Mouse (Mus musculus) forebrain, embryonic 10.5 days (tissue): ENCODE results near the gene Rhof. TPM values are rescaled to one million over a fixed set of nuclear protein-coding genes. Genes with fewer than 3 reads are reported as not detected.

Experiments
- DNase-seq: peaks from one replicate; pipeline ENCODE4 v3.0.0-alpha.2; 2017; ENCODE audit warnings: low spot score; ENCODE audit errors: extremely low spot score
- H3K27ac ChIP-seq: fragments of 300-500 bp; sonication (generic); 2 replicates; pipeline ENCODE4 v1.5.1; 2016; ENCODE audit warnings: mild to moderate bottlenecking
- H3K27me3 ChIP-seq: fragments of 300-500 bp; sonication (generic); 2 replicates; pipeline ENCODE4 v1.6.1; 2016; ENCODE audit warnings: mild to moderate bottlenecking; ENCODE audit not compliant: poor library complexity, severe bottlenecking
- H3K36me3 ChIP-seq: fragments of 300-500 bp; sonication (generic); replicated peaks from 2 replicates; pipeline ENCODE4 v1.6.1; 2016; ENCODE audit warnings: mild to moderate bottlenecking, moderate library complexity
- H3K4me1 ChIP-seq: fragments of 300-500 bp; sonication (generic); 2 replicates; pipeline ENCODE4 v1.6.1; 2016
- H3K4me3 ChIP-seq: fragments of 300-500 bp; sonication (generic); 2 replicates; pipeline ENCODE4 v1.5.1; 2016; ENCODE audit warnings: mild to moderate bottlenecking, moderate library complexity
- H3K9me3 ChIP-seq: fragments of 300-500 bp; sonication (generic); 2 replicates; pipeline ENCODE4 v1.6.1; 2016; ENCODE audit warnings: mild to moderate bottlenecking, moderate library complexity
- WGBS: fragments of 180-500 bp; shearing (Covaris S2); methylation state at CpG from one replicate; pipeline ENCODE4 v1.1.7; 2016; 5-methylcytosine and 5-hydroxymethylcytosine counted together
- polyA plus RNA-seq: library from polyadenylated mRNA; unstranded; fragments of >200 nt; fragmentation: Nextera tagmentation; extraction: Ambion mirVana; gene quantifications from 2 replicates; pipeline ENCODE4 v1.2.1, GENCODE M21; 2016

The Rhof gene
- polyA plus RNA-seq, 1 experiment from 2014 or later: 1.2 TPM

DNA sequence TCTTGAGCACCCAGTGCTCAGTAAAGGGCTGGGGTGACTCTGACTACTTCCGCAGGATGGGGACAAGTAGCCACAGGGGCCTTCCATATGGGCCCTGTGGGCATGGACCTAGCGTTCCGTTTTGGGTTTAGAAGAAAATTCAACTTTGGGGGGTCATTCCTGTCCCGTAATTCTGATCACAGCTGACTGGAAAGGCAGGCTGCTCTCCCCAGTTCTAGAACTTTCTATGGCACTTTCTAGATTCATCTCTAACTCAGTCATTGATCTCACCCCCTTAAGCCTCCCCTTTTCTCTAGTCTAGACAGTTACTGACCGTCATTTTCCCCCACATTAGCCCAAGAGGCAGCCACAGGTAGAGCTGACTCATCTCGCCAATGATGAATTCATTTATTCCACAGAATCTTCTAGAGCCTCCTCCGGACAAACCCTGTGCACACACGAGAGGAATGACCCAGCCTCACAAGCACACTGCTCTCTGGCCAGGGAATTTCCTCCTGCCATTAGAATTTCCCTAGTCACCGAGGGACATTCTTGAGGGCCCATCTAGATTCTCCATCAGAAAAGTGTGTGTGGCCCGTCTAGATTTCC is 3.2 kb downstream of the Rhof start:
- 89% methylated on average over 10 of the region's 10 CpGs for WGBS
- H3K27me3 ChIP-seq: peaks cover 20% of the 10 kb centered on the region
- H3K9me3 ChIP-seq: no peaks in the 10 kb centered on the region

DNA sequence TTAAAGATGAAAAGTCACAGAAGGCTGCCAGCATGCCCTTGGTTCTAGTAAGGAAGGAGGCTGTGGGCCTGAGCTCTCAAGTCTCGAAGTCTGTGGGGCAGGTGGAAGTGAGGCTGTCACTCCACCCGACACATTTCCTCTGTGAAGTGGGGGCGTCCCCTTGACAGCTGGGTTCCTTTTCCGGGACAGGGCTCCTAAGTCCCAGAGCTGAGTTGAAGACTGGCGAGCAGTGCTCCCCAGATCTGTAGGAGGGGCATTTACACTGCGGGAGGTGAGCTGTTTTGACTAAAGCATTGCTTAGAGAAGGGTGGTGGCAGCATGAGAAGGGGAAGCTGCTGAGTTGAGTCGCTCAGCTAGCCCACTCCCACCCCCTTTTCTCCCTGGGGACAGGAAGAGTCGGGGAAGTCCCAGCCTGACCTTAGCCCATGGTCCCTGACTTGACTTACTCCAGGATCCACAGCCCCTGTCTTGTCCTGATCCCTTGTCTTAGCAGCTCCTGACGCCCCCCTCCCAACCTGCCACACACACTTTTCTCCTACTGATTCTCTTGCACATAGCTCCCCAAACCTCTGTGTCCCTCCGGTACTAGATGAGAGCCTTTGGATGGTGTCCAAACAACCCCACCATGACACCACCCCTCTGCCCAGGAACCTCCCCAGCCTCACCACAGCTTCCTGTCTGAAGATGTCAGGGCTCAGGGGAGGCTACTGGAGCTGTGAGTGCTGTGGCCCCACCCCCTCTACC is 3.9 kb downstream of the Rhof start:
- H3K4me3 ChIP-seq: no peak overlapping the region
- no peak for DNase-seq
- peaks cover 20% of the 10 kb centered on the region for H3K27me3 ChIP-seq
- WGBS: 60% methylated on average over 10 of the region's 10 CpGs
- H3K27ac ChIP-seq: no peak overlapping the region
- H3K9me3 ChIP-seq: no peaks in the 10 kb centered on the region
- peaks cover 45% of the 10 kb centered on the region for H3K36me3 ChIP-seq
- peaks cover 33% of the 10 kb centered on the region for H3K4me1 ChIP-seq

More for the DNA sequence above, 3.2 kb downstream of the Rhof start:
- H3K4me1 ChIP-seq: peaks cover 39% of the 10 kb centered on the region
- no peak overlapping the region for H3K27ac ChIP-seq
- H3K36me3 ChIP-seq: peaks cover 46% of the 10 kb centered on the region
- H3K4me3 ChIP-seq: no peak overlapping the region
- no peak for DNase-seq

DNA sequence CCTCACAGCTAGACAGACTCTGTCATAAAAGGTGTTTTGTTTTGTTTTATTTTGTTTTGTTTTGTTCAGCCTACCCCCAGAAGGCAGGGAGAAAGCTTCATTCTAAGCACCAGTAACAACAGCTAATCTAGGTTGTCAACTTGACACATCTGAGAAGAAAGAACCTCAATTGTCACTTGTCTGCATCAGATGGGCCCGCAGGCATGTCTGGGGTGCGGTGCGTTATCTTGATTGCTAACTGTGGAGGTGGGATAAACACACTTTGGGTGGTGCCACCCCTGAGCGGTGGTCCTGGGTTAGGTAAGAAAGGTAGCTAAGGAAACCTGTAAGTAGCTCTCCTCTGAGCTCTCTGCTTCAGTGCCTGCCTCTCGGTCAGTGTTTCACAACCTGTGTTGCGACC is 5.5 kb downstream of the Rhof start:
- peaks cover 59% of the 10 kb centered on the region for H3K36me3 ChIP-seq
- no peak for DNase-seq
- H3K9me3 ChIP-seq: 0 out of 2 replicates have a peak, but pooled peaks cover 3% of the 10 kb centered on the region
- peaks cover 20% of the 10 kb centered on the region for H3K27me3 ChIP-seq
- no peak overlapping the region for H3K27ac ChIP-seq
- peaks cover 17% of the 10 kb centered on the region for H3K4me1 ChIP-seq
- WGBS: 81% methylated on average over 6 of the region's 6 CpGs
- no peak overlapping the region for H3K4me3 ChIP-seq

DNA sequence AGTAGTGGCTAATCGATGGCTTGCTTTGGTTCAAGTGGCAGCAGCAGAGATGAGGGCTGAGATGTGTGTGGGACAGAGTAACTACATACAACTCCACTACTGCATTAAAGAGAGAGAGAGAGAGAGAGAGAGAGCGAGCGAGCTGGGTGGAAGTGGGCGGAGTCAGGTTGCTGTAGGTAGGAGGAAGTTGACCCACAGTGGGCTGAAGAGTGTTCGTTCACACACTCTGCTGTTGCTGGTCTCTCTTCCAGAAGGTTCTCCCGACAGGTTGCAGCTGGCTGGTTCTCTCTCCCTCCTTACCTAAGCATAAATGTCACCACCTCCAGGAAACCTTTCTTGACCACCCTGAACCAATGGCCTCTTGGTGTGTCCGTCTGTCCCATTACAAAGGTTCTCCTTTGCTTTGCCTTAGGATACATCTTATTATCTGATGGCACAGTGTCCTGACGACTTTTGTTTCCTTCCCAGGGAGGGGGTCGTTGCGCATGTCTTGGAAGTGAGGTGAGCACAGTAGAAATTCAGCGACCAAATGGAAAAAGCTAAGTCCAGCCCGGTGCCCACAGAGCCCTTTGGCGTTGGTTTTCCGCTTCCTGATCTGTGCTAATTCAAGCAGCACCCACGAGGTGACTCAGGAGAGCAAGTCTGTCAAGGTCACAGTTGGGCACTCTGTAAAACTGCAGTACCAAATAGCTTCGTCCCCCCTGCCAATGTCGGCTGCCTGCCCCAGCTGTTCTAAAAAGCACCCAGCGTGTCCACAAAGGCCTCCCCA is 6.7 kb downstream of the Rhof start:
- no peak overlapping the region for H3K4me3 ChIP-seq
- H3K4me1 ChIP-seq: peaks cover 13% of the 10 kb centered on the region
- 88% methylated on average over 18 of the region's 18 CpGs for WGBS
- H3K27ac ChIP-seq: no peak overlapping the region
- peaks cover 51% of the 10 kb centered on the region for H3K36me3 ChIP-seq
- H3K9me3 ChIP-seq: 0 out of 2 replicates have a peak, but pooled peaks cover 3% of the 10 kb centered on the region
- DNase-seq: no peak
- H3K27me3 ChIP-seq: peaks cover 8% of the 10 kb centered on the region

DNA sequence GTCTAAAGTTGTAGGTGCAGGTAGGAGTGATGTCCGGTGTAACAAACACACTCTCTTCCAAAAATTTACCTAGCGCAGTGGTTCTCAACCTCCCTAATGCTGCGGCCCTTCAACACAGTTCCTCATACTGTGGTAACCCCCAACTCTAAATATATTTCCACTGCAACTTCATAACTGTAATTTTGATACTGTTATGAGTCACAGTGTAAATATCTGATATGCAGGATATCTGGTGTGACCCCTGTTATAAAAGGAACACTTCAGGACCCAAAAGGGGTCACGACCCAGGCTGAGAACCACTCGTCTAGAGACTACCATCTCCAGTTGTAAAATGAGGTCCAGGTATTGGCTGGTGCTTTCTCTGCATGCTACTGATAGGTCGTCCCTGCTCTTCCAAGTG is 7.4 kb downstream of the Rhof start:
- Histone ChIP-seq H3K36me3 (peaks cover 44% of the 10 kb centered on the region), H3K27me3 (peaks cover under 1% of the 10 kb centered on the region), H3K27ac (no peak overlapping the region), H3K4me1 (peaks cover 20% of the 10 kb centered on the region), H3K4me3 (no peak overlapping the region), H3K9me3 (0 out of 2 replicates have a peak, but pooled peaks cover 3% of the 10 kb centered on the region)
- WGBS: 89% methylated on average over 6 of the region's 6 CpGs
- no peak for DNase-seq

DNA sequence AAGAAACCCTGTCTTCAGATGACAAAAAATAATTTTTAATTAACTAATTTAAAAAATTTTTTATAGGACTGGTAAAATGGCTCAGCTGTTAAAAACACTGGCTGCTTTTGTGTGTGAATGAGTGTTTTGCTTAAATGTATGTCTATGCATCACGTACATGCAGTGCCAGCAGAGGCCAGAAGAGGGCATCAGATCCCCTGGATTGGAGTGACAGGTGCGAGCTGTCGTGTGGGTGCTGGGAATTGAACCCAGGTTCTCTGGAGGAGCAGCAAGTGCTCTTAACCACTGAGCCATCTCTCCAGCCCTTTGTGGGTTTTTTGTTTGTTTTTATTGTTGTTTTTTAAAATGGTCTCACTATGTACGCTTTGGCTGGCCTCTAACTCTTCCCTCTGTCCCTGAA is 10.3 kb downstream of the Rhof start:
- peaks cover 21% of the 10 kb centered on the region for H3K4me1 ChIP-seq
- H3K27me3 ChIP-seq: no peaks in the 10 kb centered on the region
- DNase-seq: no peak
- WGBS: 89% methylated on average over 4 of the region's 4 CpGs
- peaks cover 33% of the 10 kb centered on the region for H3K36me3 ChIP-seq
- H3K4me3 ChIP-seq: no peak overlapping the region
- H3K27ac ChIP-seq: no peak overlapping the region
- H3K9me3 ChIP-seq: 0 out of 2 replicates have a peak, but pooled peaks cover 3% of the 10 kb centered on the region

DNA sequence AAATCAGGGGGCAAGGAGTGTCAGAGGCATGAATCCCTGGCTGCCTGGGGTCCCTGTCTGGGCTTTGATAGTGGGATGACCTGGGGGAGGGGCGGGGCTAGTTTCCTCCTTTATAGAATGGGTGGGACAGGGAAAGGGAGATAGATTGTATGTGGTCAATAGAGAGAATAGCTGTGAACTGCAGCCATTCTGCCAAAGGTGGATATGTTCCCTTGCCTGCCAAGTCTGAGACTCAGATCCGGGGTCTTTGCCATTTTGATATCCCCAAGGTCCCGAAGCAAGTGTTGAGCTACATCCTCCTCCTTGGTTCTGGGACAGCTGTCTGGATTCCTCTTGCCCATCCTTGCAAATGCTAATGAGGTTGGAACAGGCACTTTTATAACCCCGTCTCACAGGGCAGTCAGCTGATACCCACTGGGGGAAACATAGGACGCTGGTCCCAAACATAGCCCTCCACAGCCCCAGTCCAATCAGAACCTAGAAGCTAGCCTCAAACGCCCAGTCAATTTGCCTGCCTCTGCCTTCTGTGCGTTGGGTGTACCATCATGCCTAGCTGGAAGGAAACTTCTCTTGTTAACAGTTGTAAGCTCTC is 11.8 kb downstream of the Rhof start:
- WGBS: 79% methylated on average over 7 of the region's 7 CpGs
- Histone ChIP-seq H3K27me3 (no peaks in the 10 kb centered on the region), H3K9me3 (0 out of 2 replicates have a peak, but pooled peaks cover 3% of the 10 kb centered on the region), H3K27ac (no peak overlapping the region), H3K4me1 (peaks cover 18% of the 10 kb centered on the region), H3K36me3 (peaks cover 26% of the 10 kb centered on the region), H3K4me3 (no peak overlapping the region)
- no peak for DNase-seq

DNA sequence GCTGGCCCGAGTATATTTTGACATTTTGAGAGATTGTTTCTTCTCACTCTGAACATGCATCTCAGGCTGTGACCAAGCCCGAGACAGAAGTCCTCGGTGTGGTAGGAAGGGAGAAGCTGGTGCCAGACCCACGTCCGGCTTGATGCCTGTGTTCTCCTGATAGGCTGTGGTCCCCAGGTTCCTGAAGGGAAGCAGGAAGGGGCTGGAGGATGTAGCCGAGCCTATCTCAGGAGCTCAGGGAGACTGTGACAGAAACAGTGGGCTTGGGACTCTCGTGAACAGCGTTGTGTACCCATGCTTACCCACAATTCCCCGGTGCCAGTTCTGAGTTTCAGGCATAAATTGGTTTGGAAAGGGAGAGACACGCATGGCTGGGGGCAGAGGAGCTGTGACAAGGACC is 13.7 kb downstream of the Rhof start:
- Histone ChIP-seq H3K27ac (no peak overlapping the region), H3K36me3 (peaks cover 16% of the 10 kb centered on the region), H3K4me1 (peaks cover 25% of the 10 kb centered on the region), H3K4me3 (no peak overlapping the region), H3K9me3 (0 out of 2 replicates have a peak, but pooled peaks cover 3% of the 10 kb centered on the region), H3K27me3 (no peaks in the 10 kb centered on the region)
- DNase-seq: no peak
- WGBS: 89% methylated on average over 10 of the region's 10 CpGs

DNA sequence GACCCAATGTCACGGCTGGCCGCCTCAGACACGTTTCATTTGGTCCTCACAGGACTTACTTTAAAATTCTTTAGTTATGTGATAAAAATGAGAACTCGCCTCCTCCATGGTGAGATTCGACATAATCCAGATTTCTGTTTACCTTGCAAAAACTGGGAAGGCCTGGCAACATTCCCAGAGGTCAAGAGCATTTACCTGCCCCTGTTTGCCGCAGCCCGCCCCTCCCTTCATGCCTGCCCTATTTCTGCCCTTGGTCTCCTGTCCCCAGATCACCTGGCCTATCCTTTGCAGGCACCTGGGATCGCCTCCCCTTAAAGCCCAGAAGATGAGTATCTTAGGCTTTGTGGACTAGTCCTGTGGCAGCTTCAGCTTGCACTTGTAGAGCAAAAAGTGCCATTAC is 14.7 kb downstream of the Rhof start:
- Histone ChIP-seq H3K27me3 (no peaks in the 10 kb centered on the region), H3K9me3 (0 out of 2 replicates have a peak, but pooled peaks cover 3% of the 10 kb centered on the region), H3K4me3 (no peak overlapping the region), H3K27ac (no peak overlapping the region), H3K36me3 (peaks cover 6% of the 10 kb centered on the region), H3K4me1 (peaks cover 25% of the 10 kb centered on the region)
- DNase-seq: no peak
- WGBS: 88% methylated on average over 8 of the region's 8 CpGs

DNA sequence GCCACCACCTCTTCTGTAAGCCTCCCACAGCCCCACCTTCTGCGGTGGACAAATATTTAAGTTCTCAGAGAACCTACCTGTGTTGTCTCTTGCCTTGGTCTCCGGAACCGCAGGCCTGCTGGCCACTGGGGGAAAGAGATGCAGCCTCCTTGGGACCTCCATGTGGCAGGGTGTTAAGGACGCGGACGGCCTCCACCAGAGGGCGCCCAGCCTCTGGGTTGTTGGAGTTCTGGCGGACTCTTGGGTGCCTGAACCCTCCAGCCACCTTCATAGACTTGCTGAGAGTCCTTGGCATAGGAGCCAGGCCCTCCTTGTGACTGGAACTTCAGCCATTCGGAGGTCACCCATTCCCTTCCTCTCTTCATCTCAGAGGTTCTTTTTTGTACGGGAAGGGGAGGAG is 15.2 kb downstream of the Rhof start:
- Histone ChIP-seq H3K4me1 (peaks cover 25% of the 10 kb centered on the region), H3K27me3 (no peaks in the 10 kb centered on the region), H3K36me3 (peaks cover 2% of the 10 kb centered on the region; the same call in 1 of the 2 replicates), H3K27ac (no peak overlapping the region), H3K4me3 (no peak overlapping the region), H3K9me3 (0 out of 2 replicates have a peak, but pooled peaks cover under 1% of the 10 kb centered on the region)
- DNase-seq: peak; percentile 78
- WGBS: 20% methylated on average over 10 of the region's 10 CpGs

DNA sequence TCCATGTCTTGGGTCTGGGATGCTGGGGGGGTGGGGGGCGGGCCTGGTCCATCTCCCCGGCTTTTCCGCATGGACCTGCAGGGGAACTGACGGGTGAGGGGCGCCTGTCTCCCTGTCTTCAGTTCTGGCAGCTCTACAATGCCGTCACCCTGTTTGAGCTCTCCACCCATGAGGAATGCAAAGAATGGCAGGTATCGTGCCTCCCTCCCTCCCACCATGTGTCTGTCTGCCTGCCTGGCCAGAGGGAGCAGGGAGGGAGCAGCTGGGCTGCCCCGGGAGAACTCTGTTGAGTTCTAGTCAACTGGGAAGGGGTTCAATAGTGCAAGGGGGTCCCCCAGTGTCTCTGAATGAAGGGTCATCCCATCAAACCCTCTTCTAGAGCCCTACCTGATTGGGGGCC is 16.4 kb downstream of the Rhof start:
- H3K4me3 ChIP-seq: no peak overlapping the region
- no peaks in the 10 kb centered on the region for H3K36me3 ChIP-seq
- H3K27ac ChIP-seq: no peak overlapping the region
- peaks cover 20% of the 10 kb centered on the region for H3K4me1 ChIP-seq
- WGBS: 72% methylated on average over 8 of the region's 8 CpGs
- H3K27me3 ChIP-seq: no peaks in the 10 kb centered on the region
- no peaks in the 10 kb centered on the region for H3K9me3 ChIP-seq
- DNase-seq: no peak

DNA sequence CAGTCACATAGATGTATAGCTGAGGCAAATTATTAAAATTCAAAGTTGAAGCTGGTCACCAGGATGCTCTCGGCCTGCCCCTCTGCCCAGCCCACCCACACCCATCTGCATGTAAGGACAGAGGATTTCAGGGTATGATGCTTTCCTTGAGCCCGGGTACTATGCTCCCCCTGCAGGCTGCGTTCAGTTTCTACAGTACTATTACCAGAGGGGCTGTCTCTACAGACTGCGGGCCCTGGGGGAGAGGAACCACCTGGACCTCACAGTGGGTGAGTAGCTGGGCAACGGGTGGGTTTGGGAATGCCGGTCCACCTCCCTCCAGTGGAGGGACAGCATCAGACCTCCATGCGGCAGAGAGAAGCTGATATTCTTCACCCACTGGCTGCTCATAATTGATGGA is 17.6 kb downstream of the Rhof start:
- Histone ChIP-seq H3K9me3 (no peaks in the 10 kb centered on the region), H3K27me3 (no peaks in the 10 kb centered on the region), H3K4me3 (no peak overlapping the region), H3K36me3 (no peaks in the 10 kb centered on the region), H3K27ac (no peak overlapping the region), H3K4me1 (peaks cover 20% of the 10 kb centered on the region)
- DNase-seq: peak; percentile 34
- WGBS: 52% methylated on average over 7 of the region's 7 CpGs
